Mouse (Mus musculus): Measurements from ENCODE around the gene Creg2.

DNA sequence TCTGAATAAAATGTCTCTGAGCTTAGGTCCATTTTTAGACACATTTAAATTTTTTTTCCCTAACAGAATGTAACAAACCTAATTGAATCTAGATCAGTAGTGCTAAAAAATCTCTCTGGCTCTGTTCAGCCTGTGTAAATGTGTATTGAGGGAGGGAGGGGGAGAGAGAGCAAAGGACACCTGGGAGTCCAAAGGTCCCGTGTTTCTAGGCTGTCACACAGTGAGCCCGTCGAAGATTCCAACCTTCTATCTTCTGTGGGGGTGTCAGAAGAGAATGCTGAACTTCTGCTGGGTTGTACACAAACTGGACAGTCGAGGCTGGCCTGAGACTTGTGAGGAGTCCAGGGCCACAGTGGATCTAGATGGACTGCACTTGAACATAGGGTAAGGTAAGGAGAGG, 59.2 kb downstream of the Creg2 start:
- TF ChIP-seq POLR2A (IDR thresholded peaks at IDR 0.05; ENCODE audit: insufficient read depth, low read length), result no peak
- TF ChIP-seq CTCF (IDR thresholded peaks at IDR 0.05; ENCODE audit: low read depth, low read length), result no peak
- TF ChIP-seq EP300 (IDR thresholded peaks at IDR 0.05; ENCODE audit: insufficient read depth, low read depth, low read length), result no peak
